Mouse (Mus musculus): ENCODE data around the gene Prkd3. TPM values are rescaled to one million over a fixed set of nuclear protein-coding genes. Genes with fewer than 3 reads are reported as not detected.

The Prkd3 gene
- total and polyA plus RNA-seq, 3 experiments: 4.8 to 5.7 TPM; not detected in 1

DNA sequence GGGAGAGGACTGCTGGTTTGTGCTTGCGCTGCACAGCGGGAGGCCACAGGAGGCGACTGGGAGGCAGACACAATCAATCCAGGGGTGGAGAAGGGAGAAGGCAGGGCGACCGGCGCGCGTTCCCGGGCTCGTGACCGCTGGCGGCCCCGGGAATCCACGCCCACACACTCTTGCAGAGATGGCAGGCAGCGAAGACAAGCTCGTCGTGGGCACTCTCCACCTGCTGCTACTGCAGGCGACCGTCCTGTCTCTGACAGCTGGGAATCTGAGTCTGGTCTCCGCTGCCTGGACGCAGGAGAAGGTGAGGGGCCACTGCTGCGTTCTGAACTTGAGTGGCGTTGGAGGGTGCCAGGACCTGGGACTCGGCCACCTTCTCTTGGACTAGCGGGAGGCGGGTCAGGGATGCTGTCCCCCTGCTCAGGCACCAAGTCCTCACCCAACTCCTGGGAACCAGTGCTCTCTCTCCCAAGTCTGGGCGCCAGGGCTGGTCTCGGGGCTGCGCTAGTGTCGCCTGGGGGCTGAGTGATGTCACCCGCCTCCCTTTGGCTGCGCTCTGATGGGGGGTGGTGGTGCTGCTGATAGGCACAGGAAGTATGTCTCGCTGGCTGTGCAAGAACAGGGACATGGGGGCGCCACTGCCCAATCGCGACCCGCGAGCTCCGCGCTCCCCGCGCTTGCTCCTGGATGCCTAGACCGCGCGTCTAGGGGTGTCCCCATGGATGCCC, 31.6 kb upstream of the Prkd3 start:
- TF ChIP-seq ZMIZ1 (IDR thresholded peaks at IDR 0.05; ENCODE audit: low read depth, low read length): no peak
- TF ChIP-seq TCF12 (IDR thresholded peaks at IDR 0.05; ENCODE audit: low read depth, low read length): no peak
- no peak for TF ChIP-seq MXI1 (IDR thresholded peaks at IDR 0.05; ENCODE audit: low read depth, low read length)
- H3K36me3 ChIP-seq (ENCODE audit: control insufficient read depth in 1 of 2, insufficient read depth in 2 of 2, low read length in 2 of 2): no peaks in the 10 kb centered on the region
- H3K4me3 ChIP-seq (ENCODE audit: control insufficient read depth in 1 of 2, insufficient read depth in 1 of 2, low read depth in 2 of 2, low read length in 2 of 2): no peak overlapping the region

DNA sequence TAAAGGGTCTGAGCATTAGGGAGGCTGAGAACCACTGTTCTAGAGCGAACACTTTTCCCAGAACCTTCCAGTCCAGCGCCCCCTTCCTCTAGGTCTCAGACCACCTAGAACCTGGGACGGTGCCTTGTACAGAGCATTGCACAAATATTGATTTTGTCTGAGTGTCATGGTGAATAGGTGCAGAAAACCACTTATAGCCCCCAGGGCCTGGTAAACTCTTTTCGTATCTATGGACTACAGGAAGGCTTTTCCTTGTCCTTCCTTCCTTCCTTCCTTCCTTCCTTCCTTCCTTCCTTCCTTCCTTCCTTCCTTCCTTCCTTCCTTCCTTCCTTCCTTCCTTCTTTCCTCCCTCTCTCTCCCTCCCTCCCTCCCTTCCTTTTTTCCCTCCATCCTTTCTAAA, 31.0 kb upstream of the Prkd3 start, which contains the start of gene Qpct:
Gene Qpct, plus strand, starts transcription at position 301 of the 400 bp plus-strand sequence.
- H3K27me3 ChIP-seq (ENCODE audit: control insufficient read depth in 1 of 2, insufficient read depth in 2 of 2, low read length in 2 of 2): no peaks in the 10 kb centered on the region
- DNase-seq (ENCODE audit: low read depth, low spot score): no peak
- TF ChIP-seq USF2 (IDR thresholded peaks at IDR 0.05; ENCODE audit: borderline replicate concordance in 1 of 2, insufficient read depth in 1 of 2, low read depth in 1 of 2, low read length in 2 of 2) (no peak), GABPA (IDR thresholded peaks at IDR 0.05; ENCODE audit: low read depth, low read length) (no peak), NRF1 (IDR thresholded peaks at IDR 0.05; ENCODE audit: insufficient read depth, low read depth, low read length, poor library complexity, severe bottlenecking) (no peak), CHD2 (IDR thresholded peaks at IDR 0.05; ENCODE audit: low read length) (no peak), MYC (IDR thresholded peaks at IDR 0.05; ENCODE audit: low read depth, low read length) (no peak), MXI1 (IDR thresholded peaks at IDR 0.05; ENCODE audit: low read depth, low read length) (no peak), KAT2A (conservative IDR thresholded peaks at IDR 0.05; ENCODE audit: low read depth, low read length) (no peak), SMC3 (IDR thresholded peaks at IDR 0.05; ENCODE audit: low read depth, low read length) (no peak), ZKSCAN1 (IDR thresholded peaks at IDR 0.05; ENCODE audit: low read depth, low read length) (no peak), CTCF (IDR thresholded peaks at IDR 0.05 in 2 of 3, conservative IDR thresholded peaks at IDR 0.05 in 1 of 3; ENCODE audit: control insufficient read depth in 1 of 3, insufficient read depth in 1 of 3, low read depth in 2 of 3, low read length in 3 of 3, poor library complexity in 1 of 3, severe bottlenecking in 1 of 3) (no peak), RAD21 (IDR thresholded peaks at IDR 0.05; ENCODE audit: low read depth, low read length) (no peak)
- H3K36me3 ChIP-seq (ENCODE audit: control insufficient read depth in 1 of 2, insufficient read depth in 2 of 2, low read length in 2 of 2): no peaks in the 10 kb centered on the region
- H3K4me1 ChIP-seq (ENCODE audit: control insufficient read depth in 1 of 2, insufficient read depth in 2 of 2, low read length in 2 of 2): no peaks in the 10 kb centered on the region
- H3K9me3 ChIP-seq (replicated peaks; ENCODE audit: insufficient read depth, low read length): no peaks in the 10 kb centered on the region
- H3K9ac ChIP-seq (ENCODE audit: control insufficient read depth, low read depth, low read length, poor library complexity, severe bottlenecking): no peak within 1 kb of the TSS
- no peak within 1 kb of the TSS for H3K27ac ChIP-seq (ENCODE audit: control insufficient read depth, low read depth, low read length)
- H3K4me3 ChIP-seq (ENCODE audit: control insufficient read depth in 1 of 2, insufficient read depth in 1 of 2, low read depth in 2 of 2, low read length in 2 of 2): no peak within 1 kb of the TSS
- no peaks in the 10 kb centered on the region for H3K79me2 ChIP-seq (ENCODE audit: control insufficient read depth, insufficient read depth, low read length, poor library complexity)

More for the DNA sequence above, 31.6 kb upstream of the Prkd3 start:
- no peaks in the 10 kb centered on the region for H3K79me2 ChIP-seq (ENCODE audit: control insufficient read depth, insufficient read depth, low read length, poor library complexity)
- H3K27me3 ChIP-seq (ENCODE audit: control insufficient read depth in 1 of 2, insufficient read depth in 2 of 2, low read length in 2 of 2): no peaks in the 10 kb centered on the region
- no peak for DNase-seq (ENCODE audit: low read depth, low spot score)
- H3K9ac ChIP-seq (ENCODE audit: control insufficient read depth, low read depth, low read length, poor library complexity, severe bottlenecking): no peak overlapping the region
- no peaks in the 10 kb centered on the region for H3K4me1 ChIP-seq (ENCODE audit: control insufficient read depth in 1 of 2, insufficient read depth in 2 of 2, low read length in 2 of 2)
- no peak overlapping the region for H3K27ac ChIP-seq (ENCODE audit: control insufficient read depth, low read depth, low read length)
- H3K9me3 ChIP-seq (replicated peaks; ENCODE audit: insufficient read depth, low read length): no peaks in the 10 kb centered on the region

DNA sequence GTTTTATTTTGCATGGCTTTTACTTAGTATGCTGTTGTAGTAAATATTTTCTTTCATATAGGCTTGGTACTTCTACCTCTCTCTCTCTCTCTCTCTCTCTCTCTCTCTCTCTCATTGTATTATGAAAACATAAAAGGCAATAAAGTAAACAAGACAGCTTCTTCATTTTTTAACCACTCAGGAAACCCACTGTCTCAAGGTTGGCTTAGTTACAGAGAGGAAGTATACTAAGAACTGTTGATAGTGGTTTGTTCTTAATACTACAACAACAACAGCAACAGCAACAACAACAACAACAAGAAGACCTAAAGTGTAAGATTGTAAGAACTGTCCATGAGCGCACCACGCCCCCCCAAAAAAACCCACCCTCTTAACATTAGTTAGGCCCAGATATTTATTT, 23.1 kb upstream of the Prkd3 start:
- Histone ChIP-seq H3K9ac (ENCODE audit: control insufficient read depth, low read depth, low read length, poor library complexity, severe bottlenecking) (no peak overlapping the region), H3K4me1 (ENCODE audit: control insufficient read depth in 1 of 2, insufficient read depth in 2 of 2, low read length in 2 of 2) (no peaks in the 10 kb centered on the region), H3K79me2 (ENCODE audit: control insufficient read depth, insufficient read depth, low read length, poor library complexity) (no peaks in the 10 kb centered on the region), H3K9me3 (replicated peaks; ENCODE audit: insufficient read depth, low read length) (no peaks in the 10 kb centered on the region), H3K27ac (ENCODE audit: control insufficient read depth, low read depth, low read length) (no peak overlapping the region), H3K4me3 (ENCODE audit: control insufficient read depth in 1 of 2, insufficient read depth in 1 of 2, low read depth in 2 of 2, low read length in 2 of 2) (no peak overlapping the region), H3K36me3 (ENCODE audit: control insufficient read depth in 1 of 2, insufficient read depth in 2 of 2, low read length in 2 of 2) (no peaks in the 10 kb centered on the region), H3K27me3 (ENCODE audit: control insufficient read depth in 1 of 2, insufficient read depth in 2 of 2, low read length in 2 of 2) (no peaks in the 10 kb centered on the region)
- no peak for DNase-seq (ENCODE audit: low read depth, low spot score)
- TF ChIP-seq MXI1 (IDR thresholded peaks at IDR 0.05; ENCODE audit: low read depth, low read length) (no peak), MEF2A (IDR thresholded peaks at IDR 0.05; ENCODE audit: extremely low read depth, insufficient replicate concordance, low read depth, low read length, poor library complexity, severe bottlenecking) (no peak), MAX (IDR thresholded peaks at IDR 0.05; ENCODE audit: low read length) (no peak), MYC (IDR thresholded peaks at IDR 0.05; ENCODE audit: low read depth, low read length) (no peak), MAZ (IDR thresholded peaks at IDR 0.05; ENCODE audit: low read depth, low read length) (no peak), RCOR1 (IDR thresholded peaks at IDR 0.05; ENCODE audit: low read depth, low read length) (no peak), MAFK (IDR thresholded peaks at IDR 0.05; ENCODE audit: borderline replicate concordance, low read depth, low read length) (no peak), POLR2AphosphoS5 (IDR thresholded peaks at IDR 0.05; ENCODE audit: borderline replicate concordance, low read depth, low read length) (no peak), TBP (IDR thresholded peaks at IDR 0.05; ENCODE audit: low read depth, low read length) (no peak), NRF1 (IDR thresholded peaks at IDR 0.05; ENCODE audit: insufficient read depth, low read depth, low read length, poor library complexity, severe bottlenecking) (no peak), UBTF (IDR thresholded peaks at IDR 0.05; ENCODE audit: borderline replicate concordance, insufficient read depth, low read depth, low read length) (no peak), ELF1 (IDR thresholded peaks at IDR 0.05; ENCODE audit: low read depth, low read length) (no peak), ZMIZ1 (IDR thresholded peaks at IDR 0.05; ENCODE audit: low read depth, low read length) (no peak), ETS1 (IDR thresholded peaks at IDR 0.05; ENCODE audit: low read depth, low read length) (no peak)
